Mouse (Mus musculus): ENCODE results near the gene Olfr9.
"Not testable (repeated sequence)": the region's sequence is repeated elsewhere in the genome, so short reads cannot be mapped to it uniquely, and the experiment has no call there.

The Olfr9 gene

GRCm38 (mm10) chr10:129004032-129004920 lies 15.0 kb downstream of the Olfr9 start:
- DNase-seq: no peak

- no peak for DNase-seq
Measured at GRCm38 (mm10) chr10:129010288-129010841, 21.1 kb downstream of the Olfr9 start, which contains the start of gene Olfr763. Olfr763 (plus strand) TSS chr10:129010791.

- not testable (repeated sequence) for DNase-seq
Measured at GRCm38 (mm10) chr10:129011511-129011910, 22.3 kb downstream of the Olfr9 start.

- no peak for DNase-seq
Measured at GRCm38 (mm10) chr10:129014477-129014876, 25.2 kb downstream of the Olfr9 start.

GRCm38 (mm10) chr10:129023319-129023718 lies 34.1 kb downstream of the Olfr9 start:
- DNase-seq: no peak

GRCm38 (mm10) chr10:129026018-129026662 lies 36.9 kb downstream of the Olfr9 start:
- peak in 1 of 2 experiments; percentile 23 for DNase-seq

GRCm38 (mm10) chr10:129028343-129028742 lies 39.1 kb downstream of the Olfr9 start:
- no peak for DNase-seq

- no peak for DNase-seq
Measured at GRCm38 (mm10) chr10:129039796-129040195, 50.6 kb downstream of the Olfr9 start, which contains the start of gene Olfr764-ps1. Olfr764-ps1 (minus strand) TSS chr10:129039896.

Data from cerebellum, adult 18-20 months (tissue).